Mouse (Mus musculus) layer of hippocampus, postnatal 25 days (tissue): ENCODE results near the gene Zfp27. TPM values are rescaled to one million over a fixed set of nuclear protein-coding genes. Genes with fewer than 3 reads are reported as not detected.
"Not testable (repeated sequence)": the region's sequence is repeated elsewhere in the genome, so short reads cannot be mapped to it uniquely, and the experiment has no call there.

Experiments
- DNase-seq, 2 experiments: peaks; one replicate each; pipeline ENCODE4 v3.0.0; 2022; ENCODE audit warnings: mixed read lengths in 2 of 2, low spot score in 1 of 2; ENCODE audit errors: extremely low spot score in 1 of 2
- microRNA-seq, 2 experiments: library from miRNA; unstranded; fragments of <30 nt; microRNA quantifications; one replicate each; pipeline ENCODE4 v1.2.0; 2021
- total RNA-seq, 2 experiments: library from RNA; stranded (reverse); gene quantifications; 2 replicates each; pipeline ENCODE4 v1.2.3; 2021

Gene Zfp27
- total RNA-seq, 2 experiments from 2014 or later: 19.5 to 20.1 TPM

GRCm38 (mm10) chr7:29892756-29893155 is 13.6 kb downstream of the Zfp27 start:
- no peak for DNase-seq

DNA sequence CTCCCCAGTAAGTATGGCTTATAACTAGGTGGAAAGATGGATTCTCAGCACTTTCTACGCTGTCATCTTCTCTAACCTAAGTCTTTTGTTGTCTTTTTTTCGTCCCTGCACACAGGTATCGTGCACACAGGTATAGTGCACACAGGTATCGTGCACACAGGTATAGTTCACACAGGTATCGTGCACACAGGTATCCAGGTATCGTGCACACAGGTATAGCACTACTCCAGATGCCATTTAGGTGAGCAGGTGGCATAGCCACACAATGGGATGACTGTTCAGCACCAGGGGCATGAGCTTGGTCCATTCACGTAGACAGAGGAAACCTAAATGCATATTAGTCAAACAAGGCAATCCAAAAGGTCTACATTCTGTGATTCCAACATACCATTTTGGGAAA is 15.9 kb downstream of the Zfp27 start:
- DNase-seq: no peak

DNA sequence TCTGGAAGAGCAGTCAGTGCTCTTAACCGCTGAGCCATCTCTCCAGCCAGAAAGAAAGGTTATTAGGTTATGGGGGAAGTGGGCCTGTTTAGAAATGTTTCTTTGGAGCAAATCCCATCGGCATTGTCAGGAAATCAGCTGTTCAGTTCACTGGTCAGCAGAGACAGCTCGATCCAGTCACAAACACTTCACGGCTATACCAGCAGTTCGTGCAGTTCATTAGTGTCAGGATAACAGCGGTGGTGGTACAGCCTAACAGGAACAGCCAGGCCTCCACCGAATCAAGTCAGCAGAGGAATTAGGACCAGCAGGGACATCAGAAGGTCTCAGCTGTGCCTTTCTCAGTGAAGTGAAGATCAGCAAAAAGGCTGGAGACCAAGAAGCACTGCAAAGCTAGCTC is 25.5 kb downstream of the Zfp27 start:
- no peak for DNase-seq

GRCm38 (mm10) chr7:29880056-29880455 is 26.3 kb downstream of the Zfp27 start:
- no peak for DNase-seq

DNA sequence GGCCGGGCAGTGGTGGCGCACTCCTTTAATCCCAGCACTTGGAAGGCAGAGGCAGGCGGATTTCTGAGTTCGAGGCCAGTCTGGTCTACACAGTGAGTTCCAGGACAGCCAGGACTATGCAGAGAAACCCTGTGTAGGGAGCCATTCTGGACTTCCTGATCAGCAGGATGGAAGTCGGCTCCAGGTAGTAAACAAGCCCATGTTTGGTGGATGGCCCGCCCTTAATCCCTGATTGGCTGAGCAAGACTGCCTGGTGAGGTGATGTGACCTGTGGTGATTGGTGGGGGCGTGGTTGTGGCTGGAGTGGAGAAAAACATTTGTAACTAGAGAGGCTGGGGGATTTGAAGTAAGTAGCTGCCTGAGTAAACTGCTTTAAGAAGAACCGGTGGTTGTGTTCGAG is 28.8 kb downstream of the Zfp27 start:
- DNase-seq: not testable (repeated sequence)

DNA sequence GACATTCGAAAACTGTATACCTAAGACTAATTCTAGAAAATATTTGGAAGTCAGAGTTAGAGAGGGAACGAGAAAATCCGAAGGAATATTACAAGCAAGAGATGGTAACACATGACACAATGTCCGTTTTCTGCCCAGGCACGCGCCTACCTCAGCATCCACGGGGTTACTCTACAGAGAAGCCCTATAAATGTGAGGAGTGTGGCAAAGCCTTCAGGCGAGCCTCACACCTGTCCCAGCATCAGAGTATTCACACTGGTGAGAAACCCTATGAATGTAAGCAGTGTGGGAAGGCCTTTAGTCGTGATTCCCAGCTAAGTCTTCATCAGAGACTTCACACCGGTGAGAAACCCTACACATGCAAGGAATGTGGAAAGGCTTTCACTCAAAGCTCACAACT is 32.1 kb downstream of the Zfp27 start:
- DNase-seq: no peak

GRCm38 (mm10) chr7:29861660-29862059 is 44.7 kb downstream of the Zfp27 start:
- DNase-seq: no peak

DNA sequence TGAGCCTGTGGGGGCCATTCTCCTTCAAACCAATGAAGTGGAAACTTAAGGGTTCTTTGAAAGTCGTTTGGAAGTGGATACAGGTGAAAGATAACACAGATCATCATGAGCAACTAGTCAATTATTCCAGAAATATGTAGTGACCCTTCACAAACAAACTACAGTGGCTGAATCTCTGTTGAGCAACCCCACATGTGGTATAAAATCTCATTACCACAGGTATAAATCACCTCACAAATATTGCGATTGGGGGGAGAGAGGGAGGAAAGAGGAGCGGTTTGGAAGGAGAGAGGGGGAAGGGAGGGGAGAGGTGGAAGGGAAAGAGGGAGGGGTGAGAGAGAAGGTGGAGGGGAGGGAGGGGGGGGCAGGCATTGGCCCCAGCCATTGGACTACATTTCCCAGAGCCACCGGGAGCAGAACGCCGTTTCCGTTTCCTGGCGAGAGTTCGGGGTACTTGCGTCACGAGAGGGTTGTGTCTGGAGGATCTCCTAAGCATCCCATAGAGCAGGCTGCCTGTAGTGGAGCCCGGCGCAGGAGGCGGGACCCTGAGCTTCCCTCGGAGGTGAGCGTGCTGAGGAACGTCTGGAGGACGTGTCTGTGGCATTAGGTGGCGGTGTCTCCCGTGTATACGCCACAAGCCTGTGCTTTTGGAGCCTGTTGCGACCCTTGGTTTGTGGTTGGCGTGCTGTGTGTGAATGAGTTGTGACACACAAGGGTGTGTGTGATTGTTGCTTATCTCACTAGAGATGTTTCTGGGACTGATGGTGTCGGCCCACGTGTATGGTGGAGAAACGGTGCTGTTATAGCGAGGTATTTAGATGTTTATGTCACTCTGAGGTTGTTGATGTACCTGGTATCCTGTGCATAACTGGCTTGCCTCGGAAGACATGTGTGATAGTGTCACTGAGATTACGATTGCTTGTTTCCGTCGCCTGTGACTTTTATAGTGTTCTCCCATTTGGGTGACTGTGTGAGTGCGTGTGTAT is 46.5 kb downstream of the Zfp27 start, which contains the start of gene Zfp420:
TSS of gene Zfp420 (plus strand) at position 448 of the 986 bp plus-strand sequence.
- peak; percentile 79 to 81 for DNase-seq

- DNase-seq: peak; percentile 73 to 83
Observed at GRCm38 (mm10) chr7:29853219-29853842, 53.0 kb downstream of the Zfp27 start, which contains the start of gene Zfp940. TSS of gene Zfp940 (minus strand) at chr7:29853669.

DNA sequence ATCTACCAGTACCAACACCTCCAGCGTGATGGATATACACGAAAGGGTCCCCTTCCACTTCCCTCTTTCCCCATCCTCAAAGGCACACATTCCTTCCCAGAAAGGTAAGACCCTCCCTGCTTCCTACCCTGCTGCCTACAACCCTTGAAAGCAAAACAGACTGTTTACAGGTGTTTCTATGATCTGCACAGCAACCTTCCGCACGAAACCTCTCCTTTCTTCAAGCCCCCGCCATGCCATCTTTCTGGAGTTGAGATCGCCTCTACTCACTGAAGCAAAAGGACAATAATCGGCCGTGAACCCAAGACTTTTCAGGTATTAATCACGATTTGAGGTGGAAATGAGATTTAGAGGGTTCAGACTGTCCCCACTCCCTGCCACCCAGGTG is 53.5 kb downstream of the Zfp27 start:
- DNase-seq: no peak

GRCm38 (mm10) chr7:29844616-29845015 is 61.8 kb downstream of the Zfp27 start:
- no peak for DNase-seq

Small RNAs within 50 kb of the gene (microRNA-seq; reads per million reads assigned to microRNA genes)
- gene Mir7668: 1.3 to 1.6 reads per million in 2 experiments

Other genes with a start within 250 kb of the Zfp27 start
- under 1 TPM in 1 of 2 experiments, not detected in 1; 0.52 TPM for gene Catsperg2, start 179.5 kb downstream of the Zfp27 start, total RNA-seq
- gene Zfp84, start 138.0 kb downstream of the Zfp27 start, total RNA-seq: 10 to 100 TPM; 18.6 to 19.0 TPM
- gene Zfp30, start 122.6 kb downstream of the Zfp27 start, total RNA-seq: 10 to 100 TPM in 1 of 2 experiments, 1 to 10 TPM in 1; 9.6 to 10.9 TPM
- 10 to 100 TPM; 21.0 to 22.0 TPM for gene Zfp790, start 90.5 kb downstream of the Zfp27 start, total RNA-seq
- gene Zfp940, start 52.9 kb downstream of the Zfp27 start, total RNA-seq: 10 to 100 TPM; 14.3 to 17.0 TPM
- 10 to 100 TPM; 14.0 to 14.2 TPM for gene Zfp420, start 46.6 kb downstream of the Zfp27 start, total RNA-seq
- gene Zfp383, start 1.7 kb upstream of the Zfp27 start, total RNA-seq: 1 to 10 TPM; 8.4 to 8.7 TPM
- gene Zfp74, start 47.5 kb upstream of the Zfp27 start, total RNA-seq: 10 to 100 TPM; 15.1 to 16.7 TPM
- 1 to 10 TPM; 2.5 to 3.5 TPM for gene Zfp568, start 77.4 kb upstream of the Zfp27 start, total RNA-seq
- 10 to 100 TPM in 1 of 2 experiments, 1 to 10 TPM in 1; 9.2 to 10.3 TPM for gene Zfp14, start 144.8 kb upstream of the Zfp27 start, total RNA-seq
- gene Zfp82, start 166.3 kb upstream of the Zfp27 start, total RNA-seq: 1 to 10 TPM; 1.9 to 5.0 TPM
- gene Gm26920, start 183.8 kb upstream of the Zfp27 start, total RNA-seq: 1 to 10 TPM in 1 of 2 experiments, not detected in 1; 2.0 TPM
- 1 to 10 TPM; 5.3 to 7.1 TPM for gene Zfp566, start 184.0 kb upstream of the Zfp27 start, total RNA-seq
- gene Zfp260, start 188.2 kb upstream of the Zfp27 start, total RNA-seq: 10 to 100 TPM; 64.8 to 89.9 TPM
- gene Zfp382, start 215.4 kb upstream of the Zfp27 start, total RNA-seq: 10 to 100 TPM; 30.4 to 31.5 TPM